Mouse (Mus musculus) telencephalon, adult 2 months (tissue): ENCODE measurements at regions not wholly inside any gene's neighbourhood (a gene's known extent, or its start where the extent isn't known, plus 50 kb on each side); places are given as distances from the start of the nearest gene placed in this dataset.

Experiments used
- DNase-seq: peaks from one replicate; pipeline ENCODE4 v3.0.0-alpha.2; 2011; ENCODE audit warnings: low read depth, low spot score

GRCm38 (mm10) chr5:79966241-79966640, 1053.7 kb upstream of the Adgrl3 start:
- no peak for DNase-seq

DNA sequence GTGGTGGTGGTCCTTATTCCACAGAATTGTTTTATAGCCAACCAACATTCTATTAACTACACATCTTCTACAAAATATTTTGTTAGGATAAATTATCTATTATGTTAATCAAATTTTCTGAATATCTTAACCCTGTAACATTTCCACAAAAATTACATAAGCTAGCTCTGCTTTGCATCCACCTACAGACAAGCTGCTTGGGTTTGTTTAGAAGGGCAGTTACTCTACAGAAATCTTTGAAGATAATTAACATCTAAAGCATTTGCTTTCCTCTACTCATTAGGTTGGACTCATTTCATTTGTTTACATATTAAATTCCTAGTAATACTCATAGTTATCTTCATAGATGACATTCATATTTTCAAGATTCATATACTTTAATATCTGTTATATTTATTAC, 1014.5 kb upstream of the Adgrl3 start:
- peak; percentile 15 for DNase-seq

GRCm38 (mm10) chr5:80038876-80039275, 981.1 kb upstream of the Adgrl3 start:
- DNase-seq, result peak; percentile 81

DNA sequence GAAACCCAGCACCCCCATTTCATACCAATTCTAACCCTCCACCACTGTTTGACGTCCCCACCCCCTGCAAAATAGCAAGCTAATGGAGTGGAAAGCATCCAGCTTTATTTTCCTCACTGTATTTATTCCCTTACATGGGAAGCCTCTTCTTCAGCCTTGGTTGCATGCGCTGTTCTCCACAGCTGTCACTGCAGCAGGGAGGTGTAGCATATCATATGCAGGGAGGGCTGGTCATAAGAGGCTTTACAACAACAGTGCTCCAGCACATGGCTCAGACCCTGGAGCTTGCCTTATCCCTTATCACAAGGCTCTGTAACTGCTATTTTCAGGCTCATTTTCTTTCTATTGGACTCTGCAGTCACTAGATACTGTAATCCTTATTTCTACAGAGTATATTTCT, 980.5 kb upstream of the Adgrl3 start:
- DNase-seq, result no peak
